17 mouse cellular contexts compared by ENCODE assay signal in genomic region chr3:100482971-100483610, GRCm38 (mm10). TPM values are rescaled to one million over a fixed set of nuclear protein-coding genes. Genes with fewer than 3 reads are reported as not detected.
DNase-seq lines count a peak whose midpoint lies in the region; ATAC-seq and TF ChIP-seq lines count a peak whose summit lies in the region.
"Had no signal": no experiment of that assay in that cellular context is flagged by ENCODE, and none has a peak within 500 bp of the region (broad histone marks: within the 10 kb centered on the region; RNA-seq: fewer than 3 reads in every experiment).

No protein-coding gene starts in this region.

- ATAC-seq in heart, embryonic 12.5 days (ENCODE audit: insufficient number of reproducible peaks, low FRiP score), result peak; percentile 86
- ATAC-seq in G1E (ENCODE audit: extremely low read depth, insufficient number of reproducible peaks, low FRiP score, poor library complexity, severe bottlenecking), result peak; percentile 73
- peak; percentile 77 for ATAC-seq in megakaryocyte progenitor cell, adult 5-6 weeks (replicated peaks; ENCODE audit: poor library complexity)

- no peaks in the 10 kb centered on the region for H3K36me3 ChIP-seq in heart, embryonic 12.5 days
- H3K36me3 ChIP-seq in heart, adult 2 months (ENCODE audit: control insufficient read depth, insufficient read depth, low read length), result no peaks in the 10 kb centered on the region
- H3K36me3 ChIP-seq in G1E (replicated peaks), result peaks cover 40% of the 10 kb centered on the region
- H3K36me3 ChIP-seq: embryonic facial prominence, embryonic 15.5 days; hindbrain, embryonic 15.5 days; neural tube, embryonic 13.5 days had no signal

- TF ChIP-seq EP300 in heart, adult 2 months (IDR thresholded peaks at IDR 0.05; ENCODE audit: insufficient read depth, low read depth, low read length), result no peak

- H3K4me2 ChIP-seq in heart, embryonic 12.5 days, result peak overlapping the region; percentile 42; the same call in 1 of the 2 replicates
- H3K4me2 ChIP-seq: embryonic facial prominence, embryonic 15.5 days; hindbrain, embryonic 15.5 days; neural tube, embryonic 13.5 days had no signal

- H3K27me3 ChIP-seq in heart, embryonic 12.5 days (replicated peaks), result peaks cover 25% of the 10 kb centered on the region
- no peaks in the 10 kb centered on the region for H3K27me3 ChIP-seq in heart, adult 2 months (ENCODE audit: control insufficient read depth, insufficient read depth, low read length)
- no peaks in the 10 kb centered on the region for H3K27me3 ChIP-seq in G1E (ENCODE audit: insufficient read depth, low read length)

- peaks cover 12% of the 10 kb centered on the region; the same call in 1 of the 2 replicates for H3K4me1 ChIP-seq in heart, embryonic 12.5 days (replicated peaks)
- H3K4me1 ChIP-seq in heart, adult 2 months (ENCODE audit: control insufficient read depth, insufficient read depth, low read length), result no peaks in the 10 kb centered on the region; the same call in 1 of the 2 replicates
- peaks cover 92% of the 10 kb centered on the region for H3K4me1 ChIP-seq in G1E (ENCODE audit: insufficient read depth, low read depth, low read length)

- no peaks in the 10 kb centered on the region for H3K9me3 ChIP-seq in heart, embryonic 12.5 days (replicated peaks)
- H3K9me3 ChIP-seq in G1E (replicated peaks), result no peaks in the 10 kb centered on the region
- H3K9me3 ChIP-seq: embryonic facial prominence, embryonic 15.5 days; hindbrain, embryonic 15.5 days; neural tube, embryonic 13.5 days had no signal

- no peak for TF ChIP-seq CTCF in heart, adult 2 months (IDR thresholded peaks at IDR 0.05)
- TF ChIP-seq CTCF in G1E (IDR thresholded peaks at IDR 0.05; ENCODE audit: low read depth, low read length), result no peak

- intact Hi-C loops in heart, adult 2 months (cut with DNase I), result loop anchor here (10.0 kb wide), 1 partner anchor 442 kb away; the partner anchor contains the start of gene Trim45

- H3K9ac ChIP-seq in heart, embryonic 12.5 days, result no peak overlapping the region
- H3K9ac ChIP-seq in heart, adult 2 months (ENCODE audit: low read depth, low read length), result no peak overlapping the region
- H3K9ac ChIP-seq: embryonic facial prominence, embryonic 15.5 days; hindbrain, embryonic 15.5 days; neural tube, embryonic 13.5 days had no signal

- no peak for TF ChIP-seq POLR2A in heart, adult 2 months (IDR thresholded peaks at IDR 0.05; ENCODE audit: insufficient read depth, low read depth, low read length)

- DNase-seq in heart, adult 2 months, result no peak
- peak; percentile 53 for DNase-seq in G1E (ENCODE audit: low spot score)
- peak; percentile 56 for DNase-seq in induced T-regulatory cell, adult 2 months (ENCODE audit: low read depth)
- no peak for DNase-seq in frontal cortex, adult 2 months (ENCODE audit: extremely low spot score in 1 of 2, low spot score in 1 of 2)
- DNase-seq in testis, postnatal 14 days (ENCODE audit: low spot score), result no peak
- no peak for DNase-seq in ovary, postnatal 36 days (ENCODE audit: low spot score)
- DNase-seq: cerebellum, postnatal 36 days; heart, adult 11 months; kidney, postnatal 36 days; lung, adult 2 months; midbrain, embryonic 14.5 days; thymus, adult 18-20 months had no signal

- H3K27ac ChIP-seq in heart, embryonic 12.5 days (ENCODE audit: poor library complexity, severe bottlenecking), result peak overlapping the region; percentile 67; the same call in 1 of the 2 replicates
- no peak overlapping the region for H3K27ac ChIP-seq in heart, adult 2 months
- H3K27ac ChIP-seq: embryonic facial prominence, embryonic 15.5 days; hindbrain, embryonic 15.5 days; neural tube, embryonic 13.5 days had no signal

- WGBS in heart, embryonic 12.5 days, result 69% methylated on average over 5 of the region's 5 CpGs
- WGBS in heart, adult 2 months, result 83% methylated on average over 5 of the region's 5 CpGs

- H3K4me3 ChIP-seq in heart, embryonic 12.5 days, result no peak overlapping the region
- H3K4me3 ChIP-seq in heart, adult 2 months, result no peak overlapping the region
- peak overlapping the region; percentile 53; the same call in 1 of the 2 replicates for H3K4me3 ChIP-seq in G1E (ENCODE audit: low read depth, low read length)
- H3K4me3 ChIP-seq: embryonic facial prominence, embryonic 15.5 days; hindbrain, embryonic 15.5 days; neural tube, embryonic 13.5 days had no signal

- no peaks in the 10 kb centered on the region for H3K79me2 ChIP-seq in heart, adult 2 months (replicated peaks; ENCODE audit: control insufficient read depth, insufficient read depth, low read length)

RNA-seq across cellular contexts. Expression of gene Tent5c, which starts 6.0 kb away (rescaled TPM):
- 24.8 and 27.8 TPM in 2 replicates for polyA plus RNA-seq in heart, embryonic 12.5 days (2016; fragmentation: Nextera tagmentation; extraction: Ambion mirVana)
- total RNA-seq in heart, adult 2 months (2021), result 10 to 100 TPM; 14.9 to 96.7 TPM
- 3.9 and 20.8 TPM in 2 replicates for polyA plus RNA-seq in heart, adult 2 months (2012; rRNA removed)
- total RNA-seq in G1E (2014; fragmentation: Nextera tagmentation) (58.5 and 74.4 TPM in 2 replicates), G1E (2017) (73.5 and 81.3 TPM in 2 replicates)
- polyA plus RNA-seq in G1E (2012), result 6.1 and 6.2 TPM in 2 replicates
- total RNA-seq in megakaryocyte progenitor cell, adult 5-6 weeks (2015), result 1.0 and 1.3 TPM in 2 replicates
- 0.71 and 0.91 TPM in 2 replicates for total RNA-seq in megakaryocyte progenitor cell, adult 5-6 weeks (2017)
- 1.0 and 1.3 TPM in 2 replicates for polyA plus RNA-seq in frontal cortex, adult 2 months (2012; rRNA removed)

Comparison
In these comparisons a context has a peak if more than half of its experiments do, and no peak if none do; other contexts are left out.
1. DNase-seq: peak in G1E (single experiment) and induced T-regulatory cell, adult 2 months (single experiment); none in heart, adult 2 months (0 of 2), frontal cortex, adult 2 months (0 of 2), testis, postnatal 14 days (single experiment) and ovary, postnatal 36 days (single experiment).
2. Peak in every context shown above with its lines, with median percentiles within 50 percentile points of each other: ATAC-seq.